Mouse (Mus musculus): ENCODE results near the gene Dppa4.
"Not testable (repeated sequence)": the region's sequence is repeated elsewhere in the genome, so short reads cannot be mapped to it uniquely, and the experiment has no call there.

The Dppa4 gene

GRCm38 (mm10) chr16:48283517-48283916 lies at the start of gene Dppa4:
Dppa4 (plus strand) TSS chr16:48283733.
- DNase-seq: no peak

GRCm38 (mm10) chr16:48234999-48235398 lies 48.5 kb upstream of the Dppa4 start:
- DNase-seq: no peak

- DNase-seq: no peak
Observed at GRCm38 (mm10) chr16:48237676-48238075, 45.9 kb upstream of the Dppa4 start.

- no peak for DNase-seq
Observed at GRCm38 (mm10) chr16:48247044-48247661, 36.4 kb upstream of the Dppa4 start.

- no peak for DNase-seq
Observed at GRCm38 (mm10) chr16:48252824-48253223, 30.7 kb upstream of the Dppa4 start.

- DNase-seq: no peak
Observed at GRCm38 (mm10) chr16:48254584-48254983, 28.9 kb upstream of the Dppa4 start.

GRCm38 (mm10) chr16:48259519-48259918 lies 24.0 kb upstream of the Dppa4 start:
- DNase-seq: no peak

GRCm38 (mm10) chr16:48262901-48263300 lies 20.6 kb upstream of the Dppa4 start:
- DNase-seq: no peak

- no peak for DNase-seq
Observed at GRCm38 (mm10) chr16:48265856-48266255, 17.7 kb upstream of the Dppa4 start.

- no peak for DNase-seq
Observed at GRCm38 (mm10) chr16:48276940-48277339, 6.6 kb upstream of the Dppa4 start.

- DNase-seq: no peak
Observed at GRCm38 (mm10) chr16:48280883-48281282, 2.6 kb upstream of the Dppa4 start.

- DNase-seq: no peak
Observed at GRCm38 (mm10) chr16:48282801-48283200, 732 bp upstream of the Dppa4 start.

GRCm38 (mm10) chr16:48285517-48285916 lies 2.0 kb downstream of the Dppa4 start:
- DNase-seq: no peak

- DNase-seq: no peak
Observed at GRCm38 (mm10) chr16:48297384-48298136, 14.0 kb downstream of the Dppa4 start.

GRCm38 (mm10) chr16:48299884-48300283 lies 16.4 kb downstream of the Dppa4 start:
- DNase-seq: no peak

- DNase-seq: no peak
Observed at GRCm38 (mm10) chr16:48303509-48303908, 20.0 kb downstream of the Dppa4 start, which contains the start of gene Dppa2. Dppa2 (plus strand) TSS chr16:48303908.

GRCm38 (mm10) chr16:48303983-48304382 lies 20.4 kb downstream of the Dppa4 start:
- no peak for DNase-seq

- DNase-seq: not testable (repeated sequence)
Observed at GRCm38 (mm10) chr16:48308916-48309315, 25.4 kb downstream of the Dppa4 start.

- DNase-seq: no peak
Observed at GRCm38 (mm10) chr16:48309912-48310630, 26.5 kb downstream of the Dppa4 start.

- DNase-seq: peak; percentile 43 to 46
Observed at GRCm38 (mm10) chr16:48315294-48315693, 31.8 kb downstream of the Dppa4 start.

GRCm38 (mm10) chr16:48320781-48321180 lies 37.2 kb downstream of the Dppa4 start:
- no peak for DNase-seq

GRCm38 (mm10) chr16:48323133-48323532 lies 39.6 kb downstream of the Dppa4 start:
- no peak for DNase-seq

GRCm38 (mm10) chr16:48323602-48324345 lies 40.2 kb downstream of the Dppa4 start:
- DNase-seq: no peak
